Mouse (Mus musculus) heart, postnatal 0 days (tissue): ENCODE results near the gene Emx2.
A peak's percentile ranks its signal among the peaks of the same experiment; 100 is the strongest.

Source experiments
- CTCF ChIP-seq: IDR thresholded peaks from 2 replicates; pipeline ENCODE4 v1.5.1; 2016; ENCODE audit warnings: antibody characterized with exemption, control low read depth, low read depth
- EP300 ChIP-seq: IDR thresholded peaks from 2 replicates; pipeline ENCODE4 v1.6.1; 2016; ENCODE audit warnings: antibody characterized with exemption, low read depth

GRCm38 (mm10) chr19:59454196-59454595 is 4.0 kb upstream of the Emx2 start:
- peak; percentile 88 for TF ChIP-seq CTCF
- no peak for TF ChIP-seq EP300
